Mouse (Mus musculus): ENCODE data around the gene Hoxd9.

GRCm38 (mm10) chr2:74682796-74683195 is 14.7 kb upstream of the Hoxd9 start:
- no peak for TF ChIP-seq CTCF (IDR thresholded peaks at IDR 0.05)
- no peak for TF ChIP-seq EP300 (IDR thresholded peaks at IDR 0.05)

Data from lung, postnatal 0 days (tissue).